Mouse (Mus musculus): ENCODE results near the gene Olfr611. TPM values are rescaled to one million over a fixed set of nuclear protein-coding genes. Genes with fewer than 3 reads are reported as not detected.
"Not testable (repeated sequence)": the region's sequence is repeated elsewhere in the genome, so short reads cannot be mapped to it uniquely, and the experiment has no call there.

The Olfr611 gene
- not detected in 2 replicates for polyA plus RNA-seq (2015; fragmentation: Nextera tagmentation; extraction: Ambion mirVana)

- H3K9me3 ChIP-seq (ENCODE audit: control insufficient read depth, low read length); H3K36me3 ChIP-seq (ENCODE audit: control insufficient read depth, insufficient read depth); H3K27ac ChIP-seq (ENCODE audit: low read length); H3K4me2 ChIP-seq (ENCODE audit: low read length); H3K27me3 ChIP-seq (replicated peaks; ENCODE audit: control insufficient read depth, insufficient read depth, low read length); ATAC-seq; H3K9ac ChIP-seq (replicated peaks; ENCODE audit: low read depth, low read length); H3K4me3 ChIP-seq (replicated peaks; ENCODE audit: low read length); H3K4me1 ChIP-seq (replicated peaks; ENCODE audit: control insufficient read depth, insufficient read depth, low read length): not testable (repeated sequence)
- WGBS, result 63% methylated on average over 1 of the region's 1 CpGs
Observed at GRCm38 (mm10) chr7:103520746-103521145, at the start of gene Olfr611. Gene Olfr611 (minus strand): TSS chr7:103520846.

- Histone ChIP-seq H3K36me3 (ENCODE audit: control insufficient read depth, insufficient read depth) (no peaks in the 10 kb centered on the region), H3K27me3 (replicated peaks; ENCODE audit: control insufficient read depth, insufficient read depth, low read length) (no peaks in the 10 kb centered on the region), H3K4me1 (replicated peaks; ENCODE audit: control insufficient read depth, insufficient read depth, low read length) (no peaks in the 10 kb centered on the region), H3K9me3 (ENCODE audit: control insufficient read depth, low read length) (no peaks in the 10 kb centered on the region), H3K27ac (ENCODE audit: low read length) (no peak within 1 kb of the TSS), H3K4me2 (ENCODE audit: low read length) (no peak within 1 kb of the TSS), H3K9ac (replicated peaks; ENCODE audit: low read depth, low read length) (no peak within 1 kb of the TSS), H3K4me3 (replicated peaks; ENCODE audit: low read length) (no peak within 1 kb of the TSS)
- no peak for ATAC-seq
- whole genome bisulfite sequencing, result 81% methylated on average over 3 of the region's 3 CpGs
Observed at GRCm38 (mm10) chr7:103569043-103569442, 48.4 kb upstream of the Olfr611 start, which contains the start of gene Olfr616. Gene Olfr616 (minus strand): TSS chr7:103569143.

GRCm38 (mm10) chr7:103555779-103556178, 35.1 kb upstream of the Olfr611 start, which contains the start of gene Olfr615:
Gene Olfr615 (plus strand): TSS chr7:103556079.
- WGBS, result 86% methylated on average over 2 of the region's 2 CpGs

GRCm38 (mm10) chr7:103547774-103548173, 27.1 kb upstream of the Olfr611 start, which contains the start of gene Olfr613:
Gene Olfr613 (plus strand): TSS chr7:103548074.
- 88% methylated on average over 2 of the region's 2 CpGs for WGBS
- H3K4me2 ChIP-seq (ENCODE audit: low read length), result no peak within 1 kb of the TSS
- no peak within 1 kb of the TSS for H3K27ac ChIP-seq (ENCODE audit: low read length)
- no peak within 1 kb of the TSS for H3K4me3 ChIP-seq (replicated peaks; ENCODE audit: low read length)
- no peaks in the 10 kb centered on the region for H3K9me3 ChIP-seq (ENCODE audit: control insufficient read depth, low read length)
- no peak for ATAC-seq
- H3K9ac ChIP-seq (replicated peaks; ENCODE audit: low read depth, low read length), result no peak within 1 kb of the TSS
- no peaks in the 10 kb centered on the region for H3K27me3 ChIP-seq (replicated peaks; ENCODE audit: control insufficient read depth, insufficient read depth, low read length)
- H3K4me1 ChIP-seq (replicated peaks; ENCODE audit: control insufficient read depth, insufficient read depth, low read length), result no peaks in the 10 kb centered on the region
- H3K36me3 ChIP-seq (ENCODE audit: control insufficient read depth, insufficient read depth), result no peaks in the 10 kb centered on the region

More at GRCm38 (mm10) chr7:103555779-103556178, 35.1 kb upstream of the Olfr611 start, which contains the start of gene Olfr615:
- Histone ChIP-seq H3K27ac (ENCODE audit: low read length) (no peak within 1 kb of the TSS), H3K9ac (replicated peaks; ENCODE audit: low read depth, low read length) (no peak within 1 kb of the TSS), H3K4me2 (ENCODE audit: low read length) (no peak within 1 kb of the TSS), H3K4me1 (replicated peaks; ENCODE audit: control insufficient read depth, insufficient read depth, low read length) (no peaks in the 10 kb centered on the region), H3K9me3 (ENCODE audit: control insufficient read depth, low read length) (no peaks in the 10 kb centered on the region), H3K36me3 (ENCODE audit: control insufficient read depth, insufficient read depth) (no peaks in the 10 kb centered on the region), H3K4me3 (replicated peaks; ENCODE audit: low read length) (no peak within 1 kb of the TSS), H3K27me3 (replicated peaks; ENCODE audit: control insufficient read depth, insufficient read depth, low read length) (no peaks in the 10 kb centered on the region)
- ATAC-seq, result no peak

- H3K4me1 ChIP-seq (replicated peaks; ENCODE audit: control insufficient read depth, insufficient read depth, low read length); H3K27ac ChIP-seq (ENCODE audit: low read length); H3K4me2 ChIP-seq (ENCODE audit: low read length); H3K4me3 ChIP-seq (replicated peaks; ENCODE audit: low read length); ATAC-seq; H3K9me3 ChIP-seq (ENCODE audit: control insufficient read depth, low read length); H3K36me3 ChIP-seq (ENCODE audit: control insufficient read depth, insufficient read depth); H3K27me3 ChIP-seq (replicated peaks; ENCODE audit: control insufficient read depth, insufficient read depth, low read length); H3K9ac ChIP-seq (replicated peaks; ENCODE audit: low read depth, low read length): not testable (repeated sequence)
- 85% methylated on average over 2 of the region's 2 CpGs for WGBS
Observed at GRCm38 (mm10) chr7:103542617-103543016, 22.0 kb upstream of the Olfr611 start, which contains the start of gene Olfr612. Gene Olfr612 (minus strand): TSS chr7:103542717.

GRCm38 (mm10) chr7:103512022-103512421, 8.6 kb downstream of the Olfr611 start, which contains the start of gene Olfr610:
Gene Olfr610 (minus strand): TSS chr7:103512122.
- Histone ChIP-seq H3K27ac (ENCODE audit: low read length) (no peak within 1 kb of the TSS), H3K27me3 (replicated peaks; ENCODE audit: control insufficient read depth, insufficient read depth, low read length) (no peaks in the 10 kb centered on the region), H3K9me3 (ENCODE audit: control insufficient read depth, low read length) (no peaks in the 10 kb centered on the region), H3K4me3 (replicated peaks; ENCODE audit: low read length) (no peak within 1 kb of the TSS), H3K4me2 (ENCODE audit: low read length) (no peak within 1 kb of the TSS), H3K9ac (replicated peaks; ENCODE audit: low read depth, low read length) (no peak within 1 kb of the TSS), H3K4me1 (replicated peaks; ENCODE audit: control insufficient read depth, insufficient read depth, low read length) (no peaks in the 10 kb centered on the region), H3K36me3 (ENCODE audit: control insufficient read depth, insufficient read depth) (no peaks in the 10 kb centered on the region)
- 84% methylated on average over 2 of the region's 2 CpGs for WGBS
- no peak for ATAC-seq

GRCm38 (mm10) chr7:103497962-103498361, 22.7 kb downstream of the Olfr611 start, which contains the start of gene Olfr609:
Gene Olfr609 (minus strand): TSS chr7:103498062.
- Histone ChIP-seq H3K27me3 (replicated peaks; ENCODE audit: control insufficient read depth, insufficient read depth, low read length) (no peaks in the 10 kb centered on the region), H3K9me3 (ENCODE audit: control insufficient read depth, low read length) (no peaks in the 10 kb centered on the region), H3K36me3 (ENCODE audit: control insufficient read depth, insufficient read depth) (no peaks in the 10 kb centered on the region), H3K4me3 (replicated peaks; ENCODE audit: low read length) (no peak within 1 kb of the TSS), H3K4me2 (ENCODE audit: low read length) (no peak within 1 kb of the TSS), H3K27ac (ENCODE audit: low read length) (no peak within 1 kb of the TSS), H3K4me1 (replicated peaks; ENCODE audit: control insufficient read depth, insufficient read depth, low read length) (no peaks in the 10 kb centered on the region), H3K9ac (replicated peaks; ENCODE audit: low read depth, low read length) (no peak within 1 kb of the TSS)
- WGBS, result 60% methylated on average over 1 of the region's 1 CpGs
- ATAC-seq, result no peak

GRCm38 (mm10) chr7:103477106-103477505, 43.5 kb downstream of the Olfr611 start:
- not testable (repeated sequence) for H3K27ac ChIP-seq (ENCODE audit: low read length); H3K9ac ChIP-seq (replicated peaks; ENCODE audit: low read depth, low read length); H3K36me3 ChIP-seq (ENCODE audit: control insufficient read depth, insufficient read depth); H3K4me3 ChIP-seq (replicated peaks; ENCODE audit: low read length); H3K27me3 ChIP-seq (replicated peaks; ENCODE audit: control insufficient read depth, insufficient read depth, low read length); H3K9me3 ChIP-seq (ENCODE audit: control insufficient read depth, low read length); H3K4me2 ChIP-seq (ENCODE audit: low read length); ATAC-seq; H3K4me1 ChIP-seq (replicated peaks; ENCODE audit: control insufficient read depth, insufficient read depth, low read length)
- 81% methylated on average over 9 of the region's 9 CpGs for WGBS

- Histone ChIP-seq H3K4me3 (replicated peaks; ENCODE audit: low read length) (no peak within 1 kb of the TSS), H3K36me3 (ENCODE audit: control insufficient read depth, insufficient read depth) (no peaks in the 10 kb centered on the region), H3K4me1 (replicated peaks; ENCODE audit: control insufficient read depth, insufficient read depth, low read length) (no peaks in the 10 kb centered on the region), H3K27ac (ENCODE audit: low read length) (no peak within 1 kb of the TSS), H3K27me3 (replicated peaks; ENCODE audit: control insufficient read depth, insufficient read depth, low read length) (no peaks in the 10 kb centered on the region), H3K9me3 (ENCODE audit: control insufficient read depth, low read length) (no peaks in the 10 kb centered on the region), H3K4me2 (ENCODE audit: low read length) (no peak within 1 kb of the TSS), H3K9ac (replicated peaks; ENCODE audit: low read depth, low read length) (no peak within 1 kb of the TSS)
- ATAC-seq, result no peak
Observed at GRCm38 (mm10) chr7:103469577-103469976, 51.1 kb downstream of the Olfr611 start, which contains the start of gene Olfr608. Gene Olfr608 (plus strand): TSS chr7:103469877.

All from forebrain, embryonic 16.5 days (tissue).